32 mouse cellular contexts compared by ENCODE assay signal in genomic region chr3:35372276-35372675, GRCm38 (mm10).
"Had no signal": no experiment of that assay in that cellular context is flagged by ENCODE, and none has a peak within 500 bp of the region (broad histone marks: within the 10 kb centered on the region; RNA-seq: fewer than 3 reads in every experiment).

No protein-coding gene starts in this region.

- ATAC-seq: hindbrain, embryonic 16.5 days; hindbrain, postnatal 0 days; inflammation-experienced regulatory T-cells, adult 6 months; intestine, embryonic 15.5 days; intestine, embryonic 16.5 days; intestine, postnatal 0 days had no signal

- H3K4me2 ChIP-seq: heart, embryonic 15.5 days; hindbrain, embryonic 12.5 days; hindbrain, embryonic 13.5 days; hindbrain, embryonic 14.5 days; hindbrain, embryonic 15.5 days; intestine, embryonic 15.5 days; kidney, embryonic 15.5 days had no signal

- H3K4me1 ChIP-seq: heart, embryonic 15.5 days; hindbrain, embryonic 10.5 days; hindbrain, embryonic 12.5 days; hindbrain, embryonic 13.5 days; hindbrain, embryonic 15.5 days; intestine, embryonic 15.5 days; kidney, embryonic 15.5 days had no signal

- H3K9me3 ChIP-seq: heart, embryonic 15.5 days; hindbrain, embryonic 10.5 days; hindbrain, embryonic 12.5 days; hindbrain, embryonic 13.5 days; hindbrain, embryonic 15.5 days; intestine, embryonic 15.5 days; kidney, embryonic 15.5 days had no signal

- H3K4me3 ChIP-seq: heart, embryonic 15.5 days; hindbrain, embryonic 10.5 days; hindbrain, embryonic 12.5 days; hindbrain, embryonic 13.5 days; hindbrain, embryonic 15.5 days; intestine, embryonic 15.5 days; kidney, embryonic 15.5 days; layer of hippocampus, adult 2 months; left cerebral cortex, adult 2 months had no signal

- H3K9ac ChIP-seq: heart, embryonic 15.5 days; hindbrain, embryonic 12.5 days; hindbrain, embryonic 13.5 days; hindbrain, embryonic 14.5 days; hindbrain, embryonic 15.5 days; intestine, embryonic 15.5 days; kidney, embryonic 15.5 days had no signal

- H3K27ac ChIP-seq: heart, embryonic 15.5 days; hindbrain, embryonic 10.5 days; hindbrain, embryonic 12.5 days; hindbrain, embryonic 13.5 days; hindbrain, embryonic 14.5 days; hindbrain, embryonic 15.5 days; hindbrain, postnatal 0 days; intestine, embryonic 15.5 days; kidney, embryonic 15.5 days; kidney, postnatal 0 days; layer of hippocampus, adult 2 months; left cerebral cortex, adult 2 months had no signal

- H3K36me3 ChIP-seq: heart, embryonic 15.5 days; hindbrain, embryonic 10.5 days; hindbrain, embryonic 12.5 days; hindbrain, embryonic 13.5 days; hindbrain, embryonic 15.5 days; intestine, embryonic 15.5 days; kidney, embryonic 15.5 days had no signal

- DNase-seq: heart, postnatal 10 days; heart, postnatal 14 days; heart, postnatal 36 days; heart, postnatal 4 days; kidney, adult 11 months; kidney, adult 18-20 months; kidney, adult 2 months; kidney, adult 8-10 months; kidney, adult 9 months; kidney, postnatal 10 days; kidney, postnatal 14 days; kidney, postnatal 25 days; kidney, postnatal 36 days; kidney, postnatal 4 days; layer of hippocampus, adult 9-11 months; layer of hippocampus, postnatal 36 days had no signal

- H3K27me3 ChIP-seq: heart, embryonic 15.5 days; hindbrain, embryonic 12.5 days; hindbrain, embryonic 13.5 days; hindbrain, embryonic 15.5 days; intestine, embryonic 15.5 days; kidney, embryonic 15.5 days had no signal
